Mouse (Mus musculus) heart, postnatal 0 days (tissue): Measurements from ENCODE around the gene Ccna1.

Source experiments
- CTCF ChIP-seq: IDR thresholded peaks from 2 replicates; pipeline ENCODE4 v1.5.1; 2016; ENCODE audit warnings: antibody characterized with exemption, control low read depth, low read depth
- EP300 ChIP-seq: IDR thresholded peaks from 2 replicates; pipeline ENCODE4 v1.6.1; 2016; ENCODE audit warnings: antibody characterized with exemption, low read depth

DNA sequence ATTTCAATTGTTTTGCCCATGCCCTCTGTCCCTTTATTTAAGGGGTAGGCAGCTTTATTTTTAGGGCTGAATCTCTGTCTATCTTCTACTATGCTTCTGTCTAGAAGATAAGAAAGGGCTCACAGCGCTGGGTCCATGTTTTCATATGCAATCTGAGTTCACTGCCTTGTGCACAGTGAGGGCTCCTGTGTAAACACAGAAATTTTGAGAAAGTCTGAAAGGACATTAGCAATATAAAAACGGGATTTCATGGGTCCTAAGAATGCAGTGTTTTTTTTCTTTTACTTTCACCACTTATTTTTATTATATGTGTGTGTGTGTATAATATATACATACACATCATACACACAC, 41.3 kb upstream of the Ccna1 start:
- no peak for TF ChIP-seq CTCF
- no peak for TF ChIP-seq EP300
